Mouse (Mus musculus) forebrain, postnatal 0 days (tissue): ENCODE results near the gene Gpr161. TPM values are rescaled to one million over a fixed set of nuclear protein-coding genes. Genes with fewer than 3 reads are reported as not detected.

ENCODE experiments used
- ATAC-seq: fragments of 200-750 bp; cut with Nextera tagmentation; 2 replicates; pipeline ENCODE4 v1.8.0; 2017; ENCODE audit warnings: mild to moderate bottlenecking, moderate library complexity
- DNase-seq: peaks from one replicate; pipeline ENCODE4 v3.0.0-alpha.2; 2015
- H3K27ac ChIP-seq: fragments of 300-500 bp; sonication (generic); 2 replicates; pipeline ENCODE4 v1.5.1; 2014; ENCODE audit warnings: low read depth, mild to moderate bottlenecking, antibody characterized with exemption, low read length, moderate library complexity, mixed read lengths
- H3K27me3 ChIP-seq: fragments of 300-500 bp; sonication (generic); 2 replicates; pipeline ENCODE4 v1.6.1; 2014; ENCODE audit warnings: mild to moderate bottlenecking, low read length, mixed read lengths; ENCODE audit not compliant: insufficient read depth
- H3K36me3 ChIP-seq: fragments of 300-500 bp; sonication (generic); 2 replicates; pipeline ENCODE4 v1.6.1; 2014; ENCODE audit warnings: mild to moderate bottlenecking, moderate library complexity; ENCODE audit not compliant: insufficient read depth
- H3K4me1 ChIP-seq: fragments of 300-500 bp; sonication (generic); 2 replicates; pipeline ENCODE4 v1.6.1; 2014; ENCODE audit warnings: antibody characterized with exemption; ENCODE audit not compliant: insufficient read depth
- H3K4me2 ChIP-seq: fragments of 300-500 bp; sonication (generic); 2 replicates; pipeline ENCODE4 v1.6.1; 2014; ENCODE audit warnings: low read depth, mild to moderate bottlenecking, moderate library complexity
- H3K4me3 ChIP-seq: fragments of 300-500 bp; sonication (generic); 2 replicates; pipeline ENCODE4 v1.5.1; 2014; ENCODE audit warnings: low read depth, low read length, mixed read lengths
- H3K9ac ChIP-seq: fragments of 300-500 bp; sonication (generic); 2 replicates; pipeline ENCODE4 v1.6.1; 2014; ENCODE audit warnings: mild to moderate bottlenecking
- H3K9me3 ChIP-seq: fragments of 300-500 bp; sonication (generic); 2 replicates; pipeline ENCODE4 v1.6.1; 2016; ENCODE audit warnings: low read length
- CTCF ChIP-seq: sonication (generic); IDR thresholded peaks from 2 replicates; pipeline ENCODE4 v1.5.1; 2016; ENCODE audit warnings: antibody characterized with exemption, control low read depth, low read depth
- WGBS: fragments of 180-500 bp; shearing (Covaris S2); extraction: QIAGEN DNeasy Blood & Tissue Kit; methylation state at CpG from one replicate; pipeline ENCODE4 v1.1.7; 2014; 5-methylcytosine and 5-hydroxymethylcytosine counted together
- polyA plus RNA-seq: library from polyadenylated mRNA; unstranded; fragments of >200 nt; fragmentation: Nextera tagmentation; extraction: Ambion mirVana; gene quantifications from 2 replicates; pipeline ENCODE4 v1.2.1, GENCODE M21; 2015
- total RNA-seq: library from RNA; depleted of rRNA; stranded (reverse); fragments of >200 nt; gene quantifications from 2 replicates; pipeline ENCODE4 v1.2.3, GENCODE M21; 2014

Gene Gpr161
- total and polyA plus RNA-seq, 2 experiments from 2014 or later: 2.8 to 51.0 TPM

DNA sequence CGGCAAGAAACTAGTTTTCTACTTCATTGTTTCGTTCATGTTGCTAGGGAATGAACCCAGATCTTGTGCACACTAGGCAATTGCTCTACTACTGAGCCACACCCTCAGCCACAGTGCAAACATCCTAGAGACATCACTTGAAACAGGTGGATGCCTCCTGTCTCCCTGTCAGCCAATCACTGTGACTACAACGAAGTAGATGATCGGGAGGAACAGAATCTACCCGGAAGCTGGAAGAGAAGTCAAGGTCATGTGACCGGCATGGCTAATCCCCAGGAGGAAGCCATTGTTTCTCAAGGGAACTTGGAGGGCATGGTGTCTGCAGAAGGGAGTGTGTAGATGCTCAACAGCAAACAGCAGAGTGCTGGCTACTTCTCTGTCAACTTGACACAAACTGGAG is 20.6 kb upstream of the Gpr161 start:
- Histone ChIP-seq H3K27ac (no peak overlapping the region), H3K36me3 (no peaks in the 10 kb centered on the region), H3K9me3 (no peaks in the 10 kb centered on the region), H3K27me3 (no peaks in the 10 kb centered on the region; the same call in 1 of the 2 replicates), H3K9ac (no peak overlapping the region), H3K4me1 (no peaks in the 10 kb centered on the region), H3K4me3 (no peak overlapping the region), H3K4me2 (no peak overlapping the region)
- TF ChIP-seq CTCF: no peak
- no peak for ATAC-seq
- 83% methylated on average over 6 of the region's 6 CpGs for WGBS
- DNase-seq: no peak

DNA sequence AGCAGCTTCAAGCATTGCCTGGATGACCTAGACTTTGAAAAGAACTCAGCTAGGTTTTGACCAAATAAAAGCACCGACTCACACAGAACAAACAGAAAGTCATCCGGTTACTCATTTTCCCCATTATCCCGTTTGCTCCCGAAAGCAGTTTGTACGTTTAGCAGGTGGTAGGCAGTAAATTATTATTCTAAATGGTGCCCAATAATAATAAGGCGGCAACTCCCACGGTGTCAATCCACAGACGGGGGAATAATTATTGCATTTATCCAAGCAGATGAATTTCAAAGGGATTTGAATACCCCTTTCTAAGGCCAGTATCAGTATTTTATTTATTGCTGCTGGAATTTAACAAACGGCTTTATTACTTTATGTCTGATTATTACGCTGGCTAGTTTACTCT is 14.8 kb upstream of the Gpr161 start:
- H3K9me3 ChIP-seq: no peaks in the 10 kb centered on the region
- peak overlapping the region; percentile 75 for H3K4me2 ChIP-seq
- H3K9ac ChIP-seq: peak overlapping the region; percentile 95; the same call in 1 of the 2 replicates
- H3K4me3 ChIP-seq: peak overlapping the region; percentile 81; the same call in 1 of the 2 replicates
- no peak for ATAC-seq
- H3K27ac ChIP-seq: peak overlapping the region; percentile 83
- H3K27me3 ChIP-seq: no peaks in the 10 kb centered on the region; the same call in 1 of the 2 replicates
- peaks cover 18% of the 10 kb centered on the region for H3K4me1 ChIP-seq
- H3K36me3 ChIP-seq: no peaks in the 10 kb centered on the region
- peak; percentile 32 for DNase-seq
- no peak for TF ChIP-seq CTCF
- WGBS: 13% methylated on average over 10 of the region's 10 CpGs

DNA sequence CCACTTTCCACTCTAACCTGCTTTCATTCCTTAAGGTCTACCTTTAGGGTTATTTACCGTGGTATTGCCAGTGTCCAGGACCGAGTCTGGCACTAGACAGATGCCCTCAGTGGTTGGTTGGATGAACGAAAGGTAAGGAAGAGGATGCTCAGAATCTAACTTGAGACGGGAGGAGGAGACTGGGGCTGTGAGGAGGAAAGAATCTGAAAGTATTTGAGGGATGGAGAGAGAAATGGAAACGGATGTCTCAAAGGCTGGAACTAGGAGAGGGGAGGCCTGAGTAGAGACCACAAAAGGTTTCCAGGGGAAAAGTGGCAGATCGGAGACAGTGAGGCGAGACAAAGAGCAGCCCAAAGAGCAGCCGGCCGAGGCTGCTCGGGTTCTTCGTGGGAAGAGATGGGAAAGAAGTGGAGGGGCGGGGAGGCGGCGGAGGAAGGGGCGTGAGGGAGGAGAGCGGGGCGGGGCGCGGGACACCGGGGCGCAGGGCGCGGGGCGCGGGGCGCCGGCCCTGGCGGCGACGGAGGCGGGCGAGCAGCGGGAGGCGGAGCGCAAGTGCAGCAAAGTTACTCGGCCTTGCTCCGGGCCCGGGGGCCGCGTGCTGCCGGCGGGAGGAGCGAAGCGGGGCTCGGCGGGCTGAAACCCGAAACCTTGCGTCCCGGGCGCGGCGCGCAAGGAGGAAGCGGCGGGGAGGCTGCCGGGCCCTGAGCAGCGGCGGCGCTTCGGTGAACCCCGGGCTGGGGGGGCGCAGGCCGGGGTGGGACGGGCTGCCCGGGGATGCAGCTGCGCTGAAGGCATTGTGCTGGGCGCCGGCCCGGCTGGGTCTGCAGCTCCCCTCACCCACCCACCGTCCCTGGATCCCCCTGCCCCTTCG is 14.0 kb upstream of the Gpr161 start:
- TF ChIP-seq CTCF: no peak
- Histone ChIP-seq H3K4me2 (peak overlapping the region; percentile 75), H3K27me3 (no peaks in the 10 kb centered on the region; the same call in 1 of the 2 replicates), H3K27ac (peak overlapping the region; percentile 83), H3K4me1 (peaks cover 18% of the 10 kb centered on the region), H3K9ac (peak overlapping the region; percentile 95), H3K4me3 (peak overlapping the region; percentile 81), H3K36me3 (no peaks in the 10 kb centered on the region), H3K9me3 (no peaks in the 10 kb centered on the region)
- WGBS: under 1% methylated on average over 52 of the region's 71 CpGs
- ATAC-seq: peak; percentile 79
- peak; percentile 78 for DNase-seq

DNA sequence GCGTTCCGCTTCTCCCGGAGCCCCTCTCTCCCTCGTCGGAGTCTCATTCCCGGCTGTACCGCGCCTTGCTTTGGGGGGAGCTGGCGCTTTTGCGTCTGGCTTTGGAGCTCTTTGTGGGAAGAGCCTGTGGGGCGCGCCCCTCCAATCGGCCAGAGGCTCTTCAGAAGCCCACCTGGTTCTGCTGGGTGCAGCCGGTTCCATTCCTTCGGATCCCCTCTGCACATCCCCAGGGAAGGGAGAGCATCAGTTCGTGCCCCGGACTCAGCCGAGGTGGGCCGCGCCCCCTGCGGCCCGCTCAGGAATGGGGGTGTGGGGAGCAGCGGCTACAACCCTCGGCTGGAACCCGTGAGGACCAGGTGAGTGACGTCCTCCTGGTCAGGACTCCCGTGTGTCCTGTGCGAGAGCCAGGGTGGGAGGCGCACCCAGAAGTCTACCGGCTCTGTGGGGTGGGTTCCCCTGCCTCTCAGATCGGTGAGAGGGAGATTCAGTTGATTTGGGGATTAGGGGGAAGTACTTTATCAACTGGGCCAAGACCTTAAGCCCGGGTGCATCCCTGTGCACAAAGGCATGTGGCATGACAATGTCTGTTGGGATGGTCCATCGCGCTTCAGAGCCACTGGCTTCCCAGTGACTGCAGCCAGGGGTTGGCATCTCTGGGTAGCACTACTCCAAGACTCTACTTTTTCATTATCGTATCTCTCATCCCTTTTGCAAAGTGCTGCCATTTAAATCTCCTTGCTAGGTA is 13.2 kb upstream of the Gpr161 start:
- peak overlapping the region; percentile 83 for H3K27ac ChIP-seq
- no peaks in the 10 kb centered on the region for H3K9me3 ChIP-seq
- peak; percentile 62 for ATAC-seq
- peak overlapping the region; percentile 75 for H3K4me2 ChIP-seq
- H3K9ac ChIP-seq: peak overlapping the region; percentile 95
- peak; percentile 75 for DNase-seq
- TF ChIP-seq CTCF: peak; percentile 25; the same call in 1 of the 2 replicates
- peak overlapping the region; percentile 81 for H3K4me3 ChIP-seq
- peaks cover 18% of the 10 kb centered on the region for H3K4me1 ChIP-seq
- no peaks in the 10 kb centered on the region; the same call in 1 of the 2 replicates for H3K27me3 ChIP-seq
- 0% methylated on average over 35 of the region's 35 CpGs for WGBS
- H3K36me3 ChIP-seq: no peaks in the 10 kb centered on the region

DNA sequence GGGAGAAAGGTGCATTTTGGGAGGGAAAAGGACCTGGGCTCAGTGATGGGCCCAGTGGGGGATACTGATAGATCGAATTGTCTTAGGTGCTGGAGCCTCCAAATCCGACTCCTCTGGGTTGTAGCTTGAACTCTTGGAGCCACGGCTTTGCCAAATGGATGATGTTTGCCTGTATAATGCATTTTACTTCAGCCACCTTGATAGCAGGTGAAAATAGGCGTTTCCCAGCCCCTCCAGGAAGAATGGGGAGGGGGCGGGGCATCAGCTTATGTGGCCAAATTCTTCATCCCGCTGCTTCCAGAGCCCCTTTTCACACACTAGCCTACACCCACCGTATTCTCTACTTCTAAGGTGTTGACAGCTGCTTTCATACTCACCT is 12.6 kb upstream of the Gpr161 start:
- H3K4me1 ChIP-seq: peaks cover 18% of the 10 kb centered on the region
- no peaks in the 10 kb centered on the region; the same call in 1 of the 2 replicates for H3K27me3 ChIP-seq
- ATAC-seq: no peak
- no peak for TF ChIP-seq CTCF
- no peak for DNase-seq
- 10% methylated on average over 7 of the region's 7 CpGs for WGBS
- no peaks in the 10 kb centered on the region for H3K36me3 ChIP-seq
- peak overlapping the region; percentile 83 for H3K27ac ChIP-seq
- peak overlapping the region; percentile 95 for H3K9ac ChIP-seq
- no peaks in the 10 kb centered on the region for H3K9me3 ChIP-seq
- H3K4me2 ChIP-seq: peak overlapping the region; percentile 75
- H3K4me3 ChIP-seq: peak overlapping the region; percentile 81

DNA sequence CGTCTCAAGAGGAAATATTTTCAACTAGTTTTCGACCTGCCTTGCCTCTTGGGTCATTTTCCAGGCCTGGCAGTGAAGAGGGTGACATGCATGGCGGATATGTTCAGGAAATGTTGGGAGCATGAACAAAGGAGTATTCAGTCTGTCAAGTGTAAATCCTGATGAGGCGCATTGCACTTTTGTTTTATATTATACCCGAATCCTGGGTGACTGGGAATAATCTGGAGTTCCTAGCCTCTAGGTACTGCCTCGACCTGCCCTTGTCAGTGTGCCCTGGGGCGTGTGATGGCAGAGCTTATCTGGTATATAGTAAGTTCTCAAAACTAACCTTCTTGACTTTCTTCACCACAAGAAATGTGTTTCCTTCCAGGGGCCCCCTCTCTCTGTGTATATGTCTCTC is 11.5 kb upstream of the Gpr161 start:
- peak overlapping the region; percentile 81; the same call in 1 of the 2 replicates for H3K4me3 ChIP-seq
- TF ChIP-seq CTCF: no peak
- H3K27ac ChIP-seq: no peak overlapping the region

DNA sequence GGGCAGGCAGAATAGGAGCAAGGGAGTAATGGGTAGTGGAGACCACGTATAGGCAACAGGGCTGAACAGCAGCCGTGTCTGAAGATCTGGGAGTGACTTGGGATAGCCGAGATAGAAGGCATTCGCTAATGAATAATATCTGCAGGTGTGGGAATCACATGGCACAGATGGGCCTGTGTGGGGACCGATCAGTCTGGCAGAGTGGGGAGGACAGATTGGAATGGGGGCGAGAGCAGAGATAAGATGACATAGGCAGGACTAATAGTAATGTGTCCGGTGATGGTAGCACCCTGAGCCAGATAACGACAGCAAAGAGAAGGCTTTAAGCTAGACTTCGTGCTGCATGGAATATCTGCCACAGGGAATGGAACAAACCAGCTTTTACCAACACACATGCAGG is 7.4 kb upstream of the Gpr161 start:
- Histone ChIP-seq H3K27me3 (no peaks in the 10 kb centered on the region), H3K9me3 (no peaks in the 10 kb centered on the region), H3K4me1 (peaks cover 9% of the 10 kb centered on the region; the same call in 1 of the 2 replicates), H3K4me3 (no peak overlapping the region), H3K27ac (no peak overlapping the region), H3K9ac (no peak overlapping the region), H3K36me3 (no peaks in the 10 kb centered on the region; the same call in 1 of the 2 replicates), H3K4me2 (no peak overlapping the region)
- no peak for TF ChIP-seq CTCF
- WGBS: 82% methylated on average over 9 of the region's 9 CpGs
- ATAC-seq: no peak
- DNase-seq: no peak

More for the DNA sequence above, 11.5 kb upstream of the Gpr161 start:
- peaks cover 18% of the 10 kb centered on the region for H3K4me1 ChIP-seq
- peak overlapping the region; percentile 75 for H3K4me2 ChIP-seq
- H3K36me3 ChIP-seq: no peaks in the 10 kb centered on the region
- H3K9ac ChIP-seq: no peak overlapping the region
- ATAC-seq (no peak), DNase-seq (no peak)
- H3K27me3 ChIP-seq: no peaks in the 10 kb centered on the region
- 43% methylated on average over 7 of the region's 7 CpGs for WGBS
- no peaks in the 10 kb centered on the region for H3K9me3 ChIP-seq
